Comparison of ENCODE assay signal across 14 mouse cellular contexts in genomic region chr16:35701823-35702222, GRCm38 (mm10).
DNase-seq lines count a peak whose midpoint lies in the region.
"Had no signal": no experiment of that assay in that cellular context is flagged by ENCODE, and none has a peak within 500 bp of the region (broad histone marks: within the 10 kb centered on the region; RNA-seq: fewer than 3 reads in every experiment).

No protein-coding gene starts in this region.

- intact Hi-C loops in left cerebral cortex, postnatal 4 days (cut with DNase I): no loop called here
- intact Hi-C loops in left cerebral cortex, postnatal 14 days (cut with DNase I): no loop called here

- DNase-seq in left cerebral cortex, adult 11 months (ENCODE audit: low spot score): peak; percentile 23
- DNase-seq in left cerebral cortex, postnatal 4 days: no peak
- DNase-seq in frontal cortex, postnatal 36 days (ENCODE audit: low spot score in 2 of 2): peak; percentile 57 to 69
- DNase-seq in left cerebral cortex, postnatal 14 days (ENCODE audit: low spot score in 2 of 2): peak; percentile 59 to 63
- peak; percentile 78 for DNase-seq in telencephalon, adult 2 months (ENCODE audit: low read depth, low spot score)
- DNase-seq in adrenal gland, postnatal 14 days: no peak
- no peak for DNase-seq in thymus, adult 18-20 months
- DNase-seq: adrenal gland, postnatal 10 days; cerebellum, adult 9-10 months; kidney, adult 2 months; kidney, postnatal 25 days; lung, embryonic 14.5 days; midbrain, embryonic 14.5 days; thymus, adult 2 months had no signal

Comparison
In these comparisons a context has a peak if more than half of its experiments do, and no peak if none do; other contexts are left out.
1. DNase-seq: peak in left cerebral cortex, adult 11 months (single experiment), frontal cortex, postnatal 36 days (2 of 2), left cerebral cortex, postnatal 14 days (2 of 2) and telencephalon, adult 2 months (single experiment); none in left cerebral cortex, postnatal 4 days (single experiment), adrenal gland, postnatal 14 days (single experiment) and thymus, adult 18-20 months (0 of 2).